Mouse (Mus musculus): Measurements from ENCODE around the gene Gm49510.
A peak's percentile ranks its signal among the peaks of the same experiment; 100 is the strongest.

Gm49510 gene

GRCm38 (mm10) chr15:78899409-78899739 lies at the start of gene Gm49510:
Gene Gm49510, plus strand, starts transcription at chr15:78899667.
- DNase-seq = no peak

- no peak for DNase-seq
Observed at GRCm38 (mm10) chr15:78850059-78850824, 49.2 kb upstream of the Gm49510 start.

- DNase-seq = no peak
Observed at GRCm38 (mm10) chr15:78850944-78851343, 48.5 kb upstream of the Gm49510 start.

- DNase-seq = peak; percentile 94 to 95
Observed at GRCm38 (mm10) chr15:78851505-78852153, 47.8 kb upstream of the Gm49510 start.

- DNase-seq = no peak
Observed at GRCm38 (mm10) chr15:78855303-78855965, 44.0 kb upstream of the Gm49510 start, which contains the start of gene Lgals2. Gene Lgals2, minus strand, starts transcription at chr15:78855529.

GRCm38 (mm10) chr15:78857009-78857408 lies 42.5 kb upstream of the Gm49510 start:
- no peak for DNase-seq

- DNase-seq = no peak
Observed at GRCm38 (mm10) chr15:78859311-78859710, 40.2 kb upstream of the Gm49510 start.

GRCm38 (mm10) chr15:78859714-78860113 lies 39.8 kb upstream of the Gm49510 start:
- DNase-seq = no peak

GRCm38 (mm10) chr15:78862280-78862679 lies 37.2 kb upstream of the Gm49510 start:
- DNase-seq = no peak

GRCm38 (mm10) chr15:78863154-78863553 lies 36.3 kb upstream of the Gm49510 start:
- DNase-seq = no peak

GRCm38 (mm10) chr15:78863852-78864253 lies 35.6 kb upstream of the Gm49510 start:
- DNase-seq = no peak

GRCm38 (mm10) chr15:78868398-78868797 lies 31.1 kb upstream of the Gm49510 start:
- DNase-seq = no peak

GRCm38 (mm10) chr15:78868826-78869233 lies 30.6 kb upstream of the Gm49510 start:
- DNase-seq = no peak

- DNase-seq = peak; percentile 69 to 70
Observed at GRCm38 (mm10) chr15:78869775-78870174, 29.7 kb upstream of the Gm49510 start.

GRCm38 (mm10) chr15:78872021-78872608 lies 27.4 kb upstream of the Gm49510 start:
- no peak for DNase-seq

GRCm38 (mm10) chr15:78873803-78874435 lies 25.5 kb upstream of the Gm49510 start:
- no peak for DNase-seq

GRCm38 (mm10) chr15:78874989-78875388 lies 24.5 kb upstream of the Gm49510 start:
- DNase-seq = no peak

GRCm38 (mm10) chr15:78875537-78875936 lies 23.9 kb upstream of the Gm49510 start:
- no peak for DNase-seq

- peak; percentile 69 to 70 for DNase-seq
Observed at GRCm38 (mm10) chr15:78876258-78876696, 23.2 kb upstream of the Gm49510 start.

GRCm38 (mm10) chr15:78876991-78877809 lies 22.3 kb upstream of the Gm49510 start, which contains the start of gene Gga1:
Gene Gga1, plus strand, starts transcription at chr15:78877190.
- peak; percentile 95 to 96 for DNase-seq

- no peak for DNase-seq
Observed at GRCm38 (mm10) chr15:78877810-78878390, 21.6 kb upstream of the Gm49510 start.
